Mouse (Mus musculus) gastrocnemius, postnatal 14 days (tissue): ENCODE results near the gene Cpne5. TPM values are rescaled to one million over a fixed set of nuclear protein-coding genes. Genes with fewer than 3 reads are reported as not detected.
A peak's percentile ranks its signal among the peaks of the same experiment; 100 is the strongest.

Experiments
- DNase-seq: peaks from one replicate; pipeline ENCODE4 v3.0.0; 2021; ENCODE audit warnings: mixed read lengths
- intact Hi-C: fragments of 180-260 bp; cut with DNase I; formaldehyde crosslinking; loops from one replicate; pipeline ENCODE4 v1.15.1; 2025; ENCODE audit warnings: low total_unique reads
- total RNA-seq, 2 experiments: library from RNA; stranded (reverse); gene quantifications; 2 replicates each; pipeline ENCODE4 v1.2.3; 2021

Gene Cpne5
- total RNA-seq, 2 experiments from 2014 or later, result 0.07 to 0.39 TPM

- intact Hi-C loops, result loop anchor here (2.0 to 10.0 kb wide), 2 partner anchors 70 to 198 kb away; no protein-coding TSS in a partner anchor
- peak; percentile 69 for DNase-seq
Observed at GRCm38 (mm10) chr17:29176391-29177267, 61.3 kb downstream of the Cpne5 start.

GRCm38 (mm10) chr17:29175693-29176092 is 62.3 kb downstream of the Cpne5 start:
- no peak for DNase-seq
- intact Hi-C loops, result loop anchor here (2.0 to 10.0 kb wide), 2 partner anchors 71 to 199 kb away; no protein-coding TSS in a partner anchor

- no peak for DNase-seq
- intact Hi-C loops, result loop anchor here (10.0 kb wide), 1 partner anchor 202 kb away; no protein-coding TSS in a partner anchor
Observed at GRCm38 (mm10) chr17:29173165-29173564, 64.8 kb downstream of the Cpne5 start.

GRCm38 (mm10) chr17:29172062-29172461 is 65.9 kb downstream of the Cpne5 start:
- DNase-seq, result no peak
- intact Hi-C loops, result loop anchor here (10.0 kb wide), 1 partner anchor 203 kb away; no protein-coding TSS in a partner anchor

- DNase-seq, result peak; percentile 83
- intact Hi-C loops, result loop anchor here (2.0 to 10.0 kb wide), 2 partner anchors 122 to 204 kb away; no protein-coding TSS in a partner anchor
Observed at GRCm38 (mm10) chr17:29171001-29171772, 66.8 kb downstream of the Cpne5 start.

- intact Hi-C loops, result loop anchor here (2.0 to 10.0 kb wide), 2 partner anchors 122 to 204 kb away; no protein-coding TSS in a partner anchor
- DNase-seq, result no peak
Observed at GRCm38 (mm10) chr17:29170431-29171000, 67.5 kb downstream of the Cpne5 start.

- DNase-seq, result no peak
- intact Hi-C loops, result loop anchor here (5.0 kb wide), 1 partner anchor 72 kb away; no protein-coding TSS in a partner anchor
Observed at GRCm38 (mm10) chr17:29168996-29169601, 68.9 kb downstream of the Cpne5 start.

GRCm38 (mm10) chr17:29168438-29168837 is 69.5 kb downstream of the Cpne5 start:
- no peak for DNase-seq
- intact Hi-C loops, result loop anchor here (5.0 kb wide), 1 partner anchor 71 kb away; no protein-coding TSS in a partner anchor

GRCm38 (mm10) chr17:29167371-29167770 is 70.6 kb downstream of the Cpne5 start:
- intact Hi-C loops, result loop anchor here (5.0 kb wide), 1 partner anchor 70 kb away; no protein-coding TSS in a partner anchor
- no peak for DNase-seq

- intact Hi-C loops, result loop anchor here (5.0 kb wide), 1 partner anchor 69 kb away; no protein-coding TSS in a partner anchor
- no peak for DNase-seq
Observed at GRCm38 (mm10) chr17:29165967-29166578, 71.9 kb downstream of the Cpne5 start.

- intact Hi-C loops, result loop anchor here (5.0 kb wide), 1 partner anchor 68 kb away; no protein-coding TSS in a partner anchor
Observed at GRCm38 (mm10) chr17:29165452-29165851, 72.5 kb downstream of the Cpne5 start.

GRCm38 (mm10) chr17:29164469-29165111 is 73.4 kb downstream of the Cpne5 start:
- DNase-seq, result no peak

More at GRCm38 (mm10) chr17:29165452-29165851, 72.5 kb downstream of the Cpne5 start:
- no peak for DNase-seq

GRCm38 (mm10) chr17:29162334-29162733 is 75.6 kb downstream of the Cpne5 start:
- DNase-seq, result no peak
- intact Hi-C loops, result no loop called here

More at GRCm38 (mm10) chr17:29164469-29165111, 73.4 kb downstream of the Cpne5 start:
- intact Hi-C loops, result loop anchor here (5.0 kb wide), 1 partner anchor 67 kb away; no protein-coding TSS in a partner anchor

GRCm38 (mm10) chr17:29159743-29160455 is 78.1 kb downstream of the Cpne5 start:
- DNase-seq, result no peak
- intact Hi-C loops, result no loop called here

- DNase-seq, result no peak
- intact Hi-C loops, result no loop called here
Observed at GRCm38 (mm10) chr17:29159320-29159719, 78.6 kb downstream of the Cpne5 start.

- intact Hi-C loops, result no loop called here
- no peak for DNase-seq
Observed at GRCm38 (mm10) chr17:29158899-29159298, 79.1 kb downstream of the Cpne5 start.

- intact Hi-C loops, result no loop called here
- no peak for DNase-seq
Observed at GRCm38 (mm10) chr17:29156866-29157265, 81.1 kb downstream of the Cpne5 start.
